Mouse (Mus musculus) left cerebral cortex, postnatal 25 days (tissue): ENCODE results near the gene Elk4. TPM values are rescaled to one million over a fixed set of nuclear protein-coding genes. Genes with fewer than 3 reads are reported as not detected.

Experiments used
- DNase-seq, 2 experiments: peaks; one replicate each; pipeline ENCODE4 v3.0.0; 2022; ENCODE audit warnings: low spot score in 2 of 2, mixed read lengths in 1 of 2
- intact Hi-C: fragments of 180-260 bp; cut with DNase I; formaldehyde crosslinking; loops from one replicate; pipeline ENCODE4 v1.15.1; 2025
- total RNA-seq, 2 experiments: library from RNA; stranded (reverse); gene quantifications; 2 replicates each; pipeline ENCODE4 v1.2.3; 2021

Elk4 gene
- total RNA-seq, 2 experiments from 2014 or later: 52.6 TPM

- intact Hi-C loops: loop anchor here (5.0 kb wide), 1 partner anchor 33 kb away; no protein-coding TSS in a partner anchor
- DNase-seq: no peak
Measured at GRCm38 (mm10) chr1:132008881-132009644, 1.7 kb downstream of the Elk4 start.

GRCm38 (mm10) chr1:132010632-132011501, 3.5 kb downstream of the Elk4 start:
- intact Hi-C loops: no loop called here
- peak in 1 of 2 experiments; percentile 43 for DNase-seq

GRCm38 (mm10) chr1:132011785-132012184, 4.4 kb downstream of the Elk4 start:
- no peak for DNase-seq
- intact Hi-C loops: no loop called here

DNA sequence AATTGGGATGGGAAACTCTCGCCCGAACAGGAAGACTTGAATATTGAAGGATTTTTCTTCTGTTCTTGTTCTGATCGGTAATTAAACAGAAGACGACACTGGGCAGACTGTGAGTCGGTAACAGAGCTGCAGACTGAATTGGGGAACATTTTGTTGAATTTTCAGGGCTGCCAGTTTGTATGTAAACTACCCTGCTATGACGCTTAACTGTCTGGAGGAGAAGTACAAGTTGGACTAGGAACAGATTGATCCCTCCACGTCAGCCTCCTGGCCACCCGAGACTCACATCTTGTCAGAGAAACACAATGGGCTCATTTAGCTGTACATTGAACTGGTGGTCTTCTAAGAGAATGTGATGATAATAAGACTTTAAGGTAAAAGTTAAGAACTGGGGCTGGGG, 5.5 kb downstream of the Elk4 start:
- intact Hi-C loops: no loop called here
- no peak for DNase-seq

DNA sequence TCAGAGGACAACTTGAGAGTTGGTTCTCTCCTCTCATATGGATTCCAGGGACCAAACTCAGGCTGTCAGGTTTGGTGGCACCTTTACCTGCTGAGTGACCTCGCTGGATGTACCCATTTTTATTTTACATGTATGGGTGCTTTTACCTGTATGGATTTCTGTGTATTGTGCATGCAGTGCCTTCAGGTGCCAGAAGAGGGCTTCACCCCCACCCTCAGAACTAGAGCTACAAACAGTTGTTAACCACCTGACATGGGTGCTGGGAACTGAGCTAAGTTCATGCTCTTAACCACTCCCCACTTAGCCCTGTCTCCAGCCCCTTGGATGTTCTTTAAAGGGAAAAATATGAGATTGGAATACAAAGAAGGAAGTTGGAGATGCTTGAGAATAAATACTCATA, 7.4 kb downstream of the Elk4 start:
- no peak for DNase-seq
- intact Hi-C loops: no loop called here

DNA sequence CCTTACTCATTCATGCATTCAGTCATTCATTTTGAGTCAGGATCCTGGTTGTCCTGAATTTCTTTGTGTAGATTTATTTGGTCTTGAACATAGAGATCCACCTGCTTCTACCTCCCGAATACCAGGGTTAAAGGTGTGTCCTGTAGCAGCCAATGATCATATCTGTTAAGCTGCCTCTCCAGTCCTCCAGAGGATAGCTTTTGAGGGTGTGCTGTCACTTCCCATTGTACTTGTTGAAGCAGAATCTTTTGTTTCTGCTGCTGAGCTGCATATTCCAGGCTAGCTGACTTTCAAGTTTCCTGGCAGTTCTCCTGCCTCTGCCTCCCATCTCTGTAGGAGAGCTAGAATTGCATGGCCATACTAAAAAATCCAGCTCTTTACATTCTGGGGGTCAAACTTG, 9.3 kb downstream of the Elk4 start:
- intact Hi-C loops: no loop called here
- DNase-seq: no peak

- DNase-seq: no peak
- intact Hi-C loops: no loop called here
Measured at GRCm38 (mm10) chr1:132019876-132020275, 12.5 kb downstream of the Elk4 start.

DNA sequence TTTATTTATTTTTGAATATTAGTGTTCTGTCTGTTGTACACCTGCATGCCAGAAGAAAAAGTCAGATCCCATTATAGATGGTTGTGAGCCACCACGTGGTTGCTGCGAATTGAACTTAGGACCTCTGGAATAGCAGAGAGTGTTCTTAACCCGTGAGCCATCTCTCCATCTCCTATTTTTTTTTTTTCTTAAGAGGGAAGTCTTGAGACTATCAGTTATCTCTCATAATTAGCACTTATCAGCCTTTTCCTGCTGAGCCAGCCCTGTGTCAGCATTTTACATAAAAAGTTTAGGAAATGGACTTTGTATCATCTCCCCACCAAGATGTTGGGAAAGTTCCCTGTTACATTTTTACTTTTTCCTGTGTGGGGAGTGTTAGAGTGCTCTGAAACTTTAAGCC, 14.7 kb downstream of the Elk4 start:
- intact Hi-C loops: no loop called here
- no peak for DNase-seq

DNA sequence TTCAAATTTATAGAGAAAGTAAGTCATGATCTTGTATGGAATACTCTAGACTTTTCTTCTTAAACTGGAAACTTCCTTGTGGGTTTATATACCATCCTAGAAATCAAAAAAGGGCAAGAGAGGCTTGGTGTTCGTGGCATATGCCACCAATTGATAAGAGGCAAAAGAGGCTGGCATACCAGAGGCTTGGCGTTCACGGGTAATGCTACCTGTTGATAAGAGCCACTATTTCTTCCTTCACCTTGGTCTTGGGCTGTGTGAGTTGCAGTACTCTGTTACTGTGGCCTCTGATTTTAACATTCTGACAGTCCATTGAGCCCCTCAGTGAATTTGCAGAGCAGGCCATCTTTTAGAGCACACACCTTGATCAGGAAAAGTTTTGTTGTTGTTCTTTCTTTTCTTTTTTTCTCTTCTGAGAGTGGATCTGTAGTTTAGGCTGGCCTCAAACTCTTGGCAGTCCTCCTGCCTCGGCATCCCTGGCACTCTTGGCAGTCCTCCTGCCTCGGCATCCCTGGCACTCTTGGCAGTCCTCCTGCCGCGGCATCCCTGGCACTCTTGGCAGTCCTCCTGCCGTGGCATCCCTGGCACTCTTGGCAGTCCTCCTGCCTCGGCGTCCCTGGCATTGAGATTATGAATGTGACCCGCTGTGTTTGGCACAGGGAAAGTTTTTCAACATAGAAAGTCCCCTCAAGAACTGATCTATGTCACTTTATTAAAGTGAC, 19.7 kb downstream of the Elk4 start:
- no peak for DNase-seq
- intact Hi-C loops: no loop called here

- intact Hi-C loops: no loop called here
- DNase-seq: no peak
Measured at GRCm38 (mm10) chr1:132027978-132028377, 20.6 kb downstream of the Elk4 start.

GRCm38 (mm10) chr1:132028413-132028812, 21.0 kb downstream of the Elk4 start:
- DNase-seq: no peak
- intact Hi-C loops: no loop called here

DNA sequence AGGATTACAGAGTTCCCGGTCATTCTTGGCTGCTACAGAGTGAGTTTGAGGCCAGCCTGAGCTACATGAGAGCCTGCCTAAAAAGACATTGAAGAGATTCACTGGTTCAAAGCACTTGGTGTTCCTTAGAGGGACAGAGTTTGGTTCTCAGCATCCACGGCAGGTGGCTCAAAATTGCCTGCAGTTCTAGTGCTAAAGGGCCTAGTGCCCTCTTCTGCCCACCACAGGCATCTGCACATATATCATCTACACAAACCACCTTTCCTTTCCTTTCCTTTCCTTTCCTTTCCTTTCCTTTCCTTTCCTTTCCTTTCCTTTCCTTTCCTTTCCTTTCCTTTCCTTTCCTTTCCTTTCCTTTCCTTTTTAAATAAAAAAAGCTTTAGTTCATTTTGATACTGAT, 23.2 kb downstream of the Elk4 start:
- DNase-seq: no peak
- intact Hi-C loops: no loop called here

DNA sequence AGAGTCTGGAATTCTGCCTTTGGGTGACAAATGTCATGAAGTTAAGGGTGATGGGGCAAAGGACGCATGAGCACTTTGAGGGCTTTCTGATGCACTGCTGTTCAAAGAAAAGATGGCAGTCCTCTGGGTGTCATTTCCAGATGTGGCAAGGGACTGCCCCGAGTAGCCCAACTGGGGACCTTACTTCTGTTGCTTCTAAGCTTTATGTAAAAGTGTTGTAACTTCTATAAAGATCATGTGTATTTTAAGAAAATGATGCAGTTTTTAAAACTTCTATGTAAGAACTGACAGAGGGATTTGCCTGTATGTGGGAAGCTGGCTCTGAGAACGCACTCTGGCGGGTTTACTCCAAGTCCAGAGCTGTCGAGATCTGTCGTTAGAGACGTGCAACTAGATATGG, 24.8 kb downstream of the Elk4 start:
- intact Hi-C loops: no loop called here
- DNase-seq: no peak

- intact Hi-C loops: no loop called here
Measured at GRCm38 (mm10) chr1:132037746-132038145, 30.3 kb downstream of the Elk4 start.

DNA sequence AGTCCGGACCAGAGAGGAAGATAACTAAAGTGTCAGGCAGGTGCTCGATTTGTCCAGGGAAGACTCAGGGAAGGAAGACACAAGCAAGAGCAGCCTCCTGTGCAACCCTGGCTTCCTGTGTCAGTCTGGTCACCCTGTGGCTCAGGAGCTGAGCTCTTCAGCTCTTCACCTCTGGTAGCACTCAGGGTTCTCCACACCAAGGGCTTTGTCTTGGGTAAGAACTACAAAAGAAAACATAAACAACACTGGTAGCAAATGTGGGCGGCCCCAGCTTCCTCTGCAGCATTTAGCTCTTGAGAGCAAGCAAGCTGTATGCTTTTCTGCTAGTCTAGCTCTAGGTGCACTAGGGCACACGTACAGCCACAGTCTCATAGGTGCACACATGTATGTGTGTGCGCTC, 31.3 kb downstream of the Elk4 start:
- no peak for DNase-seq
- intact Hi-C loops: no loop called here

More at GRCm38 (mm10) chr1:132037746-132038145, 30.3 kb downstream of the Elk4 start:
- DNase-seq: no peak

DNA sequence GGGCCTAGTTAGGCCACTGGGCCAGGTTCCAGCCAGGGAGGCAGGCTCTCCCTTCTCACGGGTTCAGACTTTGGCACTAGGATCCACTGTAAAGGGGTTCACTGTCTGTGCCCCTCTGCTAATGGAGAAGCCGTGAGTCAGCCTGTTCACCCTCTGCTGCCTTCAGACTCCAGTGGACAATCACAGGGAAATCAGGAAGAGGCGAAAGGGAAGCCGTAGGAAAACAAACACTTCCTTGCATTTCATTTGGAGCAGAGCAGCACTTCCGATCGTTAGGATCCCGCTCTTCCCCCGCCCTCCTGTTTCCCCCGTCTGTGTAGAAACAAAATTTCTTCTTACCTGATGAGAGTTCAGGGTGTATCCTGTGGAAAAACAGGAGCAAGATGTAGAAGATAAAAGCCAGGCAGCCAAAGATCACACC, 32.8 kb downstream of the Elk4 start:
- intact Hi-C loops: loop anchor here (5.0 kb wide), 1 partner anchor 33 kb away; the partner anchor contains the start of gene Elk4
- DNase-seq: no peak

GRCm38 (mm10) chr1:132043759-132044158, 36.4 kb downstream of the Elk4 start:
- DNase-seq: peak; percentile 41 to 91
- intact Hi-C loops: loop anchor here (5.0 kb wide), 1 partner anchor 36 kb away; the partner anchor contains the start of gene Elk4

DNA sequence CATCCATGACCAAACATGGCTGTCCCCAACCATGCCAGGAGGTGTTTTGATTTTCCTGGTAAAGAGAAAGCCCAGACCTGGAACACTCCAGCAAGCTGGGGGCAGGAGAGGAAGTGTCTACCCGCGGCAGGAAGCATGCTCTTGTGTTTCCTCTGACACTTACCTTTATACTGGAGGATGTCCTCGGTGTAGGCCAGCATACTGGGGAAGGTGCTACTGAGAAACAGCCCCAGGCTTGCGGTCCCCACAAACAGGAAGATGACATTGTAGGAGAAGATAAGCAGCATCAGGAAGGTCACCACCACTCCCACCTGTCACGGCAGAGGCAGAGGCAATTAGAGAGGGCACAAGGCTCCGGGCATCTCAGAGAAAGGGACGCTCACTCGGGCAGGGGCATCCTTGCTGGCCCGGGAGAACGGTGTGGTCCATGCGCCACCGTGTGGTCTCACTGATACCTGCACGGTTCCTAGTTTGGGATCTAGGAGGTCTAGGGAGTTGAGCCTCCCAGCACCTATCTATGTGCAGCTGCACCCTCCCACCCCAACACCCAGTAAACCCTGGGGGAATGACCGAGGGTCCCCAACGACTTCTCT, 38.8 kb downstream of the Elk4 start:
- DNase-seq: peak; percentile 59 to 65
- intact Hi-C loops: loop anchor here (2.0 to 5.0 kb wide), 3 partner anchors 51 to 66 kb away; no protein-coding TSS in a partner anchor

DNA sequence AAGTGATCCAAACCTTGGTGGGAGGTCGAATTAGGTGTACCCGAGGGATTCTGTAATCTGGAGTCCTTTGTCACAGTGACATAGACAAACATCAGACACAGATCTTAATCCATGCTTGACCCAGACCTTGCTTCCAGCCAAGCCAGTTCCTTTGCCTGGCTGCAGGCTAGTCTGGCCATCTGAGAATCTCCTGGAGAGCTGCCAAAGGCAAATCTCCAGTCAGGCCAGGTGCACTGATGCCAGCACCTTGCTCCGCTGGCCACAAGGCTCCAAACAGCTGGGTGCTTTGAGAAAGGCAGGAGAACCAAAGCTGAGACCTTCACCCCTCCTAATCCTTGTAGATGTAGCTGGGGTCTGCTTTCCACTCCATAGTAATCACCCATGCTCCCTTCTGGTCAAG, 44.3 kb downstream of the Elk4 start:
- DNase-seq: no peak
- intact Hi-C loops: no loop called here

- DNase-seq: no peak
- intact Hi-C loops: no loop called here
Measured at GRCm38 (mm10) chr1:132054387-132054786, 47.0 kb downstream of the Elk4 start.
